Mouse (Mus musculus) thymus, adult 18-20 months (tissue): ENCODE measurements around the gene Hipk2.

Experiments
- DNase-seq, 2 experiments: peaks; one replicate each; pipeline ENCODE4 v3.0.0; 2022; ENCODE audit warnings: mixed read lengths in 2 of 2

The Hipk2 gene

DNA sequence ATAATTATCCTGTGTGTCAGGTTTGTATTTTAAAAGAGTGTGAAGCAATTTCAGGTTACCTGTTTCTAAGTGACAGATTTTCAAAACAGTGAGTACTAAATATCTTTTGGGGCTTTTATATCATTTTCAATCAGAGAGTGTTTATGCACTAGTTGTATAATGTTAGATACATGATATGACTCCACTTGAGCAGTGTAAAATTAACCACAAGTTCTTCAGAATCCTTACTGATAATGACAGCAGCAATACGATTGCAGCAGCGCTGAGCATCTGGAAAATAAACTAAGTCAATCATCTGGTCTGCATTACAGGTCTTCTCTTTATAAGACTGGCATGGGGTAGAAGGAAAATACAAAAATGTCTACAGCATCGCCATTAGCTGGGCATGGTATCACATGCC is 49.1 kb downstream of the Hipk2 start:
- DNase-seq: no peak

GRCm38 (mm10) chr6:38825886-38826285 is 50.1 kb downstream of the Hipk2 start:
- no peak for DNase-seq

- DNase-seq: no peak
These were observed 52.1 kb downstream of the Hipk2 start for GRCm38 (mm10) chr6:38823827-38824226.

DNA sequence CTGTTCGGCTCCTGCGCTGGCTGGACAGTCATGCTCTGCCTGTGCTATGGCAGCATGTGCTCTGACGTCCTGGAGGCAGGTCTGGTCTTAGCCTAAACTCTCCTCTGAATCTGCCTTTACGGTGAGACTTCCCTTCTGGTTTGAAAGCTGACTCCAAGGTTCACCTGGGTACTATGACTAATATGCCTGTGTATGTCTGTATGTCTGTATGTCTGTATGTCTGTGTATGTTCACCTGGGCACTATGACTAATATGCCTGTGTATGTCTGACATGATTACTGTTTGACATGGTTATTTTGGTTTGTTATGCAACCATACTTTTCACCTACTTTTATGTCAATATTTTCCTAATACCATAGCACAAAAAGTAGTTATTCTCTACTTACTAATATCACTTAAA is 52.8 kb downstream of the Hipk2 start:
- no peak for DNase-seq

DNA sequence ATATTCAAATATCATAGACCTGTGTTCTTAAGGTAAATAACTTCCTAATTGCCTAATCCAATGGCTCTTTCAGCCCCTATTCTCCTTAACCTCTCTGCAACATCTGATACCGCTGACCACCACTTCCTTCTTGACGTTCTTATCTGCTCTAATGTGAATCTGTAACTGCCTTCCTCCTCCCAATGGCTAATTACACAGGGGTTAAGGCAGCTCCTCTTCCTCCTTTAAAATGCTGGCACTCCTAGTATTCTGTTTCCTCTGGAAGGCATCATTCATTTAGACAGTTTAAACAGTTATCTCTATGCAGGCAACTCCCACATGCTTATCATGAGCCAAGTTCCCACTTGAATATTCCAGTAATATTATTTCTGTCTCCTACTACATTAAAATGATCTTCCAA is 54.3 kb downstream of the Hipk2 start:
- no peak for DNase-seq

DNA sequence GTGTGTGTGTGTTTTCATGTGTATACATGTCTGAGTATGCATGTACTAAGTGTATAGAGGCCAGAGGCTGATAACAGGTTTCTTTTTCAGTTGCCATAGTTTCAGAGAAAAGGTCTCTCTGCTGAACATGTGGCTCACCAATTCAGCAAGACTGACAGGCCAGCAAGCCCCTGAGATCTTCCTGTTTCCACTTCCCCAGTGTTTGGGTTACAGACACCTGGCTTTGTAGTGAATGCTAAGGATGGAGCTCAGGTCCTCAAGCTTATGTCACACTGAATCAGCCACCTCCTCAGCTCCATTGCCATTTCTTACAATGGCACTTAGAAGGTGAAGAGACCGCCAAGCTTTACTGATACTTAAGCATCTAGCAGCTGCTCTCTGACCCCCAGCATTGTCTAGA is 55.1 kb downstream of the Hipk2 start:
- DNase-seq: no peak

- DNase-seq: no peak
These were observed 59.7 kb downstream of the Hipk2 start for GRCm38 (mm10) chr6:38816216-38816615.

GRCm38 (mm10) chr6:38815582-38815981 is 60.4 kb downstream of the Hipk2 start:
- DNase-seq: no peak

- DNase-seq: no peak
These were observed 61.3 kb downstream of the Hipk2 start for GRCm38 (mm10) chr6:38814690-38815089.

- DNase-seq: no peak
These were observed 64.4 kb downstream of the Hipk2 start for GRCm38 (mm10) chr6:38811459-38812145.

GRCm38 (mm10) chr6:38810121-38810475 is 65.9 kb downstream of the Hipk2 start:
- no peak for DNase-seq

GRCm38 (mm10) chr6:38809396-38810120 is 66.4 kb downstream of the Hipk2 start:
- DNase-seq: no peak

DNA sequence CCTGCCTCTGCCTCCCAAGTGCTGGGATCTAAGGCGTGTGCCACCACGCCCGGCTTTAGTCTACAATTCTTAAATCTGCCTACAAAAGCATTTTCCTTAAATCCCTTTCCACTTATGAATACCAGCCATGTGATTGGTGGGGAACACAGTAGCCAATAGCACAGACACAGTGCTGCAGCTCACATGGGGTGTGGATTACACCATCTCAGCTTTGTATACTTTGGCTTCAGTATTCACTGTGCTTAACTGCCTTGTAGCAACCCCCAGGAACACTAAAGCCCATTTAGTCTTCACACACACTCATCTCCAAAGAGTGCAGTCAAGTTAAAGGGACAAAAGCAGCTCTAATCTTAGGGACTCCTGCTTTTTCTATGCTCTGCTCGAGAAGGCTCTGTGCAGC is 67.6 kb downstream of the Hipk2 start:
- DNase-seq: no peak

DNA sequence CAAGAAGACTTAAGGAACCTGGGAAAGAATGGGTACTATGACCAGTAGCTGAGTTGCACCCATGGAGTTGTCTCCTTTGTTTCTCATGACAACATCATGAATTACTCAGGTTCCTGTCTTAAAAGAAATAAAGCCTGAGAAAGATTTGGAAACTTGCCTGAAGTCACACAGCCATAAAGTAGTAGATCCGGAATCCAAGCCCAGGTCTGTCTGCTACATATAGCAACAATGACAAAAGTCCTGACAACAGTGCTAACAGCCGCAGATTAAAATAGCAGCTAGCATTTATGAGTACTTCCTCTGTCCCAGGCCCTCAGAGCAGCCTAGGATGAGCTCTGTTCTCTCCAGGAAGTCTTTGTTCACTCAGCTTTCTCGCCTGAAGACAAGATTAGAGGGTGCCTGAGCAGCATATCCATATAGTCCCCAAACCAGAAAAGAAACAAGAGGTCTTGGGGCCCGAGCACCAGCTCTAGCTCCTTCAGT is 69.0 kb downstream of the Hipk2 start:
- DNase-seq: no peak

DNA sequence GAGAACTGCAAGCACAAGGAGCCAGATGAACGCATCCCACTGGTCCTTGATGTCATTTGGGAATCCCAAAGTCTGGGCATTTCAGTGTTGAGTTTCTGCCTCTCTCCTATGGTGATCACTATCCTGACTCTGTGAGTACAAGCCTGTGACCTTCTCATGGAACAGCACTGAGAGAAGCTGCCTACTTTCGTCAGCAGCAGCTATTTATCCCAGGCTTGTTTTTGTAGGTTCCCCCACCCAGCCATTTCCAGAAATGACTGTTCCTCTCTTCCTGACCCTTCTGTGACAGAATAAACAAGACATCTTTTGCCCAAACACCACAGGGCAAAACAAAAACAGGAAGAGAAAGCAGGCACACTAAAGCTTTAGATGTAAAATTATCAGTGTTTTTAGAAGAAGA is 70.4 kb downstream of the Hipk2 start:
- no peak for DNase-seq

- DNase-seq: no peak
These were observed 74.7 kb downstream of the Hipk2 start for GRCm38 (mm10) chr6:38801252-38801651.

DNA sequence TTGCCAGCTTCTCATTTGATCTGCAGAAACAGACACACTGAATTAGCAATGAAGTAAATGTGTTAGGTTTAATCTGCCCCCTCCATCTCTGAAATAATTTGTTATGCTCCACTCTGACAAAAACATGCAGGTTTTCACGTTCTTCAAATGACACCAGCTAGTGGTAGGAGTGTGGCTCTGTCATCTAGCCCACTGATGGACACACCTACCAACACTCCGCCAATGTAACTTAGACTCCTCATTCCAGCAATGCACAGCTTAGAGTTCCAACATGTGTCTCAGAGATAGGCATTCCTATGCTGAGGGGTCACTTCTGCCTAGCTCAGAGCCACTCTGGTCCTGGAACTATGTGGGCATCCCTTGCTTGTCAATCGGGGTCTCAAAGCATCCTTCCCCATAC is 78.4 kb downstream of the Hipk2 start:
- no peak for DNase-seq

GRCm38 (mm10) chr6:38796993-38797392 is 79.0 kb downstream of the Hipk2 start:
- no peak for DNase-seq

DNA sequence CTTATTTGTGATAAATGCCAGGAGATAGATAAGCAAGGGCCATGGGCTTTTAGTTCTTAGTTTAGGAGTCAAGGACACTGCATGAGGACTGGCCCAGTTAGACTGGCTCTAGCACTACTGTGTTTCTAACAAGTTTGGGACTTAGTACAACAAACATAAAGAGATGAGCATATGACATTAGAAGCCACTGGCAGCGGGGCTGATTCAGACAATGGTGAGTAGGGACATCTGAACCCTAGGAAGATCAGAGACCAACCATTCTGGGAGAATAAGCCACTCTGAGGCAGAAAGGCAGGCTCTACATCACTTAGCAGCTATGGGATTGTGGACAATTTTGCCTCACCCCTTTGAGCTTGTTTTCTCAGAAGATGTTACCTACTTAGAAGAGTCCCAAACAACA is 79.6 kb downstream of the Hipk2 start:
- DNase-seq: no peak

DNA sequence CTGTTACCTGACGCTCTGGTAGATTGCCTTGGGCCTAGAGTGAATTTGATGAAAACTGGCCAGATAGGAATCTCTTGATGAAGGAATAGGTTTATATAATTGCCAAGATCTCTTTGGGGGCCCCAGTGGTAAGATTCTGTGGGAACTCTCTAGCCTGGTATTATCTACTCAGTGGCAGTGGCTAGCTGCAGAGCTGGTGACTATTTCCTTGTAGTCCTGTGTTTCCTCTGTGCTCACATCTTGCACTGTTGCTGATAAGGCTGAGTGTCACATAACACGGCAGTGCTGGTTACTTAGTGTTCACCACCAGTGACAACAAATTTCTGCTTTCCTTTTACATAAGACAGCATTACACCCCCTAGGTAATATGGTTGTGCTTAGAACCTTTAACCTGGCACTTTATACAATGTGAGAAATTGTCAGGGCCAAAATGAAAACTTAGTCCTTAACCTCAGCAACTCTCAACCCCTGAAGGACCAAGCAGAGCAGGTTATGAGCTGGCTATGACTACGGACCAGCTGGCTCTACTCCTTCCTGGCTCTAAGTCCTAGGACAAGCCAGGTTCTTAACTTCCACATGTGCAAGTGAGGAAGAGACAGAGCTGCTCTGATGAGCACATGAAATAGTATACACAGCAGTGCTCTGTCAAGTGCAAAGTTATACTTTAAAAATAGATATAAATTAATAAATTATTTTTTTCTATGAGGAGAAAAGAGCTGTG is 80.7 kb downstream of the Hipk2 start:
- DNase-seq: no peak

DNA sequence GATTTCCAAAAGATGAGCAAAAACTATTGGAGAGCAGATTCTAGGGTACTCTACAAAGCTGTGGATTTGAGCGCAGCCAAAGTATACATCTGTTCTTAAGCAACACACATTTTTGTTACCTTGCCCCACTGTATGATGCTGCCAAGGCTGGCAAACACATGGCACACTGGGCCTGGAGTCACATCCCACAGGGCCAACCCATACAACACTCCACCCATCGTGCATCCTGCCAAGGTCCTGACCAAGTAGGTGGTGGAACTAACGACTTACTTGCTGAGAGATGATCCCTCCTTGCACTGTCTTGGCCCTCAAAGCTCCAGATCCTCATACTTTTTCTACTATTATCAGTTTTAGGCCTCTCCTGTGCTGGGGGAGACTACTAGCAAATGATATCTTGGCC is 83.0 kb downstream of the Hipk2 start:
- no peak for DNase-seq

- no peak for DNase-seq
These were observed 86.6 kb downstream of the Hipk2 start for GRCm38 (mm10) chr6:38789221-38789810.

DNA sequence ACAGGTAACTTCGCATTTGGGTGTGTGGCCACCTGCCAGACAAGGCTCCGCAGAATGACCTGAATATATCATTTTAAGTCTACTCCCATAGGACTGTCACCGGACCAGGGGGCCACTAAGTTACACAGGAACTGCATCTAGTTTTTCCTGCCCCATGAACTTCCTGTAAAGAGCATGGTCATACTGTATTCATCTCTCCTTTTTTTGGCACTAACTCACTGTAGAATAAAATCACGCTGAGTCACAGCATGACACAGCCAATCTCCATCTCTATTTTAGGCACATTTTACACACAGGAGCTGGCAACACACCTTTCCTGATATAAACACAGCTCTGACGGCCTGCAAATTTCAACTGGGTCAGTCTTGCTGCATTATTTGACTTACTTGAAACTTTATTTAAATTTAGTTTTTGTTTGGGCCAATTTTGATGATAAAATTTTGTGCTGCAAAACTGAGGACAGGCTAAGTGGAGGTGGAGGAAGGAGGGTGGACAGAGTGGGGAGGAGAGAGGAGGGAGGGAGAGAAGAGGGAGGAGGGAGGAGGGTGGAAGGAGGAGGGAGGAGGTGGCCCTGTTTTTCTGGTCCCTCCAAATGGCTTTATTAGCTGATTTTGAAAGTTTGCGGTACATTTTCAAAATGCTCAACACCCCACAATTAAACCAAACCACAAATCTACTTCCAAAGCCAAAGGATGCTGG is 88.0 kb downstream of the Hipk2 start:
- DNase-seq: no peak
